Mouse (Mus musculus) central nervous system, embryonic 18 days (tissue): ENCODE results near the gene Sprr2j-ps. TPM values are rescaled to one million over a fixed set of nuclear protein-coding genes. Genes with fewer than 3 reads are reported as not detected.

ENCODE experiments used
- polyA plus RNA-seq: library from polyadenylated mRNA; depleted of rRNA; stranded (reverse); fragments of >200 nt; gene quantifications from 2 replicates; pipeline ENCODE4 v1.2.3, GENCODE M21; 2012; rRNA removed

Gene Sprr2j-ps
- polyA plus RNA-seq = not detected in 2 replicates

DNA sequence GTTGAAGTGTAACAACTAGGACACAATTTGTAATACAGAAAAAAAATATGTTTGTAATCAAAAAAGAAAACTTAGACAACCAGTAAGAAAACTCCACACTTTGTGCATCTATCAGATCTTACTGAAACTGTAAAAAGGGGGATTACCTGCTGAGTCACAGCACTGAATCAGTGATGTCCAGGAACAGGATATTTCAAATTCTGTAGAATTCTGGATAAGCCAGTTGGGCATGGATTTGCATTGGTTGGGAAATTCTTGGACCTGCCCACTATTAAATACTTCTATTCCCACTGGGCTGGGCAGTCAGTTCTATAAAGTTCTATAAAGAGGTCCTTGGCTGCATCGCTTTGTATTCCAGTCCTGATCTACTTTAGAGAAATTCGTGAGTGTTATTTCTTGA, at the start of gene Sprr2j-ps:
Gene Sprr2j-ps (plus strand): TSS at position 301 of the 400 bp plus-strand sequence.

GRCm38 (mm10) chr3:92385385-92385784, 32.5 kb upstream of the Sprr2j-ps start, which contains the start of gene Sprr2h:
Sprr2h (plus strand) TSS chr3:92385685.

GRCm38 (mm10) chr3:92407691-92408090, 10.2 kb upstream of the Sprr2j-ps start, which contains the start of gene Sprr2i:
Sprr2i (plus strand) TSS chr3:92407991.

DNA sequence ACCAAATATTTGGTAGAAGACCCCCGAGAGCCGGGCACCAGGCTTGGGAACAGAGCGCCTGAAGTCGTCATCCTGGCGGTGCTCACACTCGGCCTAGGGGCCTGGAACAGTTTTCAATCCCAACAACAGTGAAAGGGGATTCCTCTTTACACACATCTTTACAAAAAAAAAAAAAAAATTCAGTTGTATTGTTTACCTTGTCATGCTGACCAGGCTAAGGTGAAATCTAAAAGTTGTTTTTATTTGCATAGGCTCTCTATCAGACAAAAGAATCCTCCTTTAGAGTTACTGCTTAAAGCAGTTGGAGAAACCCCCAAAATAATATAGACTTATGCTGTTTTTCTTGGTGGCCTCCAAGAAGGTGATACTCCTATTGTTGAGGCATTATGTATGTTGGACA, 11.4 kb downstream of the Sprr2j-ps start, which contains the start of gene Gm9774:
Gene Gm9774 (minus strand): TSS at position 101 of the 400 bp plus-strand sequence.

DNA sequence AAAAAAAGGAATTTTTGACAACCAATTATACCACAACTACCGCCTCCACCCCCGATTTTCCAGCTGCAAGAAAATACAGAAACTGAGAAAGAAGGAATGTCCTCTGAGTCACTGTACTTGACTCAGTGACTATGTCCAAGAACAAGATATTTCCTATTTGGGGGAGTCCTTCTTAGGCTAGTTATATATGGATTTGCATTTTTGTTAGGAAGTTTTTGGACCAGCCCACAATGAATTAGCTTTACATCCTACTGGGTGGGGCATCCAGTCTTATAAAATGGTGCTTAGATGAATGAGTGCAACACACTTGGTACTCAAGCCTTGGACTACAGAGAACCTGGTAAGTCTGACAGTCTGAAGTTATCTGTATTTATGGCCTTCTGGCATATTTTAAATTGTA, 14.4 kb downstream of the Sprr2j-ps start, which contains the start of gene Sprr2k:
Gene Sprr2k (plus strand): TSS at position 301 of the 400 bp plus-strand sequence.

DNA sequence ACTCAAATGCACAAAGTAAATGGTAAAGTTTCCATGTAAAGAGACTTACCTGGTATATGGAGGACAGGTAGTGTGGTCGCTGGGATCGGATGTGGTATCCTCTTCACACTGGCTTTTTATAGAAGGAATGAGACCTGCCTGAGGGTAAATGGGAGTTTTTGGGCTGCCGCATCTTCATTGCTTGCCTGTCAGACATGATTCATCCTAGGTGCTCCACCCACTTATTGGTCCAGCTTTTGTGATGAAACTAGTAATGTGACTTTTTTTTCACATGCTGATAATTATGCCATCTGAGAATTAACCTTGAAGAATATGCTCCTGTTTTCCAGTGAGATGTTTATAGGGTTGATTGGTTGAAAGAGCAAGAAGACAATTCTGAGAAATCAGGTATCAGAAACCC, 20.8 kb downstream of the Sprr2j-ps start, which contains the start of gene Sprr1b:
Gene Sprr1b (minus strand): TSS at position 101 of the 400 bp plus-strand sequence.

DNA sequence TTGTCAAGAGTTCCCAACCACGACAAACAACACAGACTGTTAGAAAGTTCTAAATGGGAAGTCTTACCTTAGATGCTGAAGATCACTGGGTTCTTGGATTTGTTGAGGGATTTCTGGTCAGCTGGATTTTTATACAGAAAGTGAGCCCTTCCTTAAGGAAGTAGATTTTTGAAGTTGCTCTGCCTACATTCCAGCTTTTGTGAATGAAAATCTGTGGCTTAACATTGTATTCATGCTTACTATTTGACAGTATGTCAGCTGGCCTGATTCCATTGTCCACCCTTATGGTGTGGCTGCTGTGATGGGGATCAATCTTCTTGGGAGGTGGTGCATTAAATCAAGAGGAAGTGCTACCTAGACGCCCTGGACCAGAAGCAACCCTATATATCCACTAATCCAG, 40.7 kb downstream of the Sprr2j-ps start, which contains the start of gene Sprr3:
Gene Sprr3 (minus strand): TSS at position 101 of the 400 bp plus-strand sequence.

Other genes starting within 250 kb of the Sprr2j-ps start
- not detected in 2 replicates for gene Sprr2a1, start 202.3 kb upstream of the Sprr2j-ps start, polyA plus RNA-seq
- gene Sprr2a2, start 202.2 kb upstream of the Sprr2j-ps start, polyA plus RNA-seq = 0.68 and 2.1 TPM in 2 replicates
- gene Sprr2a3, start 132.7 kb upstream of the Sprr2j-ps start, polyA plus RNA-seq = 0.12 TPM in 1 of 2 replicates, not detected in the other
- gene Sprr2b, start 101.5 kb upstream of the Sprr2j-ps start, polyA plus RNA-seq = not detected in 2 replicates
- 0.83 TPM in 1 of 2 replicates, not detected in the other for gene Sprr2d, start 78.9 kb upstream of the Sprr2j-ps start, polyA plus RNA-seq
- not detected in 2 replicates for gene Sprr2e, start 65.9 kb upstream of the Sprr2j-ps start, polyA plus RNA-seq
- gene Sprr2f, start 52.9 kb upstream of the Sprr2j-ps start, polyA plus RNA-seq = not detected in 2 replicates
- gene Sprr2h, start 32.4 kb upstream of the Sprr2j-ps start, polyA plus RNA-seq = 0.88 TPM in 1 of 2 replicates, not detected in the other
- gene Sprr2i, start 10.1 kb upstream of the Sprr2j-ps start, polyA plus RNA-seq = 0.30 TPM in 1 of 2 replicates, not detected in the other
- gene Gm9774, start 11.3 kb downstream of the Sprr2j-ps start, polyA plus RNA-seq = 3.7 and 6.2 TPM in 2 replicates
- gene Sprr2k, start 14.5 kb downstream of the Sprr2j-ps start, polyA plus RNA-seq = not detected in 2 replicates
- gene Sprr1b, start 20.7 kb downstream of the Sprr2j-ps start, polyA plus RNA-seq = not detected in 2 replicates
- gene Sprr3, start 40.6 kb downstream of the Sprr2j-ps start, polyA plus RNA-seq = not detected in 2 replicates
- gene Sprr1a, start 67.8 kb downstream of the Sprr2j-ps start, polyA plus RNA-seq = 0.07 and 0.25 TPM in 2 replicates
- gene Sprr4, start 82.4 kb downstream of the Sprr2j-ps start, polyA plus RNA-seq = not detected in 2 replicates
- gene 2310046K23Rik, start 116.4 kb downstream of the Sprr2j-ps start, polyA plus RNA-seq = not detected in 2 replicates
- not detected in 2 replicates for gene Ivl, start 155.7 kb downstream of the Sprr2j-ps start, polyA plus RNA-seq
- not detected in 2 replicates for gene Smcp, start 170.9 kb downstream of the Sprr2j-ps start, polyA plus RNA-seq
- gene 2210017I01Rik, start 189.4 kb downstream of the Sprr2j-ps start, polyA plus RNA-seq = not detected in 2 replicates
- not detected in 2 replicates for gene Lce6a, start 203.6 kb downstream of the Sprr2j-ps start, polyA plus RNA-seq
- gene Lce1a1, start 230.2 kb downstream of the Sprr2j-ps start, polyA plus RNA-seq = not detected in 2 replicates
- not detected in 2 replicates for gene Lce1b, start 238.8 kb downstream of the Sprr2j-ps start, polyA plus RNA-seq